Mouse (Mus musculus): ENCODE measurements around the gene Galntl5.

- no peak for TF ChIP-seq CTCF (IDR thresholded peaks at IDR 0.05; ENCODE audit: low read depth)
- no peak for TF ChIP-seq EP300 (IDR thresholded peaks at IDR 0.05; ENCODE audit: low read depth)
These were observed 20.7 kb upstream of the Galntl5 start for GRCm38 (mm10) chr5:25160515-25160914.

Data from heart, postnatal 0 days (tissue).